20 mouse cellular contexts compared by ENCODE assay signal in the genomic region with DNA sequence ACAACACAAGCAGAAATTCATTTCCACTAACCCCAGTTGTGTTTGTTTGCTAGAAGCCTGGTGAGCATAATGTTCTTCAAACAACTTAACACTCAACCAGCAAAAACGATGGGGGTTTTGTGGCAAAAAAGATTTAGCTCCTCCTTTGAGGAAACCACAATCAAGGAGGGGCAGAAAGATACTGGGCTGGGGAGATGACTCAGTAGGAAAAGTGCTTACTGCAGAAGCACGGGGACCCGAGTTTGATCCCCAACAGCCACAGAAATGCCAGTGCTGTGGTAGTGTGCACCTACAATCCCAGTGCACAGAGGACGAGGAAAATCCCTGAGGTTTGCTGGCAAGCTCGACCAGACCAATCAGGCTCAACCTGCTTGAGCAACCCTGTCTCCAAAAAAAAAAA.
DNase-seq lines count a peak whose midpoint lies in the region; ATAC-seq and TF ChIP-seq lines count a peak whose summit lies in the region.
"Had no signal": no experiment of that assay in that cellular context is flagged by ENCODE, and none has a peak within 500 bp of the region (broad histone marks: within the 10 kb centered on the region; RNA-seq: fewer than 3 reads in every experiment).

No protein-coding gene starts in this region.

- no peak for TF ChIP-seq POLR2A in bone marrow macrophage, adult 2 months (IDR thresholded peaks at IDR 0.05; ENCODE audit: borderline replicate concordance, low read depth, low read length)

- H3K9me3 ChIP-seq in forebrain, embryonic 11.5 days (ENCODE audit: control insufficient read depth, low read length) = no peaks in the 10 kb centered on the region
- H3K9me3 ChIP-seq: forebrain, embryonic 12.5 days; heart, embryonic 12.5 days; stomach, embryonic 15.5 days had no signal

- H3K27me3 ChIP-seq in forebrain, embryonic 11.5 days (ENCODE audit: control insufficient read depth, insufficient read depth, low read length) = no peaks in the 10 kb centered on the region
- H3K27me3 ChIP-seq: forebrain, embryonic 12.5 days; stomach, embryonic 15.5 days had no signal

- DNase-seq in thymus, postnatal 14 days = peak; percentile 49
- DNase-seq in thymus, adult 18-20 months = no peak
- DNase-seq in frontal cortex, postnatal 14 days (ENCODE audit: low spot score in 2 of 2) = no peak
- DNase-seq in embryo, embryonic 11 days = no peak
- no peak for DNase-seq in forebrain, embryonic 11.5 days (ENCODE audit: low spot score)
- DNase-seq in gastrocnemius, adult 18-20 months (ENCODE audit: low spot score) = no peak
- DNase-seq: cerebellum, adult 9-11 months; gastrocnemius, postnatal 36 days; heart, postnatal 36 days; kidney, adult 8-10 months; kidney, postnatal 25 days; layer of hippocampus, adult 9-11 months; lung, postnatal 14 days; midbrain, embryonic 14.5 days; spleen, adult 18-20 months had no signal

- peak overlapping the region; percentile 11; the same call in 1 of the 2 replicates for H3K27ac ChIP-seq in bone marrow macrophage, adult 2 months (ENCODE audit: insufficient read depth, low read depth, low read length)
- H3K27ac ChIP-seq in forebrain, embryonic 11.5 days (ENCODE audit: low read depth, low read length) = no peak overlapping the region
- H3K27ac ChIP-seq: forebrain, embryonic 12.5 days; stomach, embryonic 15.5 days had no signal

- TF ChIP-seq CTCF in bone marrow macrophage, adult 2 months (IDR thresholded peaks at IDR 0.05; ENCODE audit: low read depth, low read length) = no peak

- peak; percentile 47 for ATAC-seq in megakaryocyte, adult 5-6 weeks (ENCODE audit: poor library complexity, severe bottlenecking)
- ATAC-seq in forebrain, embryonic 11.5 days (replicated peaks; ENCODE audit: low FRiP score) = no peak

- 82% methylated on average over 5 of the region's 5 CpGs for WGBS in forebrain, embryonic 11.5 days

- no peaks in the 10 kb centered on the region for H3K36me3 ChIP-seq in forebrain, embryonic 11.5 days (ENCODE audit: control insufficient read depth, insufficient read depth, low read length)
- H3K36me3 ChIP-seq: forebrain, embryonic 12.5 days; heart, embryonic 12.5 days; stomach, embryonic 15.5 days had no signal

- H3K4me1 ChIP-seq in bone marrow macrophage, adult 2 months (ENCODE audit: control insufficient read depth, insufficient read depth, low read length) = peaks cover 21% of the 10 kb centered on the region
- no peaks in the 10 kb centered on the region for H3K4me1 ChIP-seq in forebrain, embryonic 11.5 days (replicated peaks; ENCODE audit: control insufficient read depth, insufficient read depth, low read length)

- no peak overlapping the region for H3K9ac ChIP-seq in forebrain, embryonic 11.5 days (ENCODE audit: low read length)
- H3K9ac ChIP-seq: forebrain, embryonic 12.5 days; heart, embryonic 12.5 days; stomach, embryonic 15.5 days had no signal

- H3K4me2 ChIP-seq in forebrain, embryonic 11.5 days (ENCODE audit: low read depth, low read length, severe bottlenecking) = no peak overlapping the region
- H3K4me2 ChIP-seq: forebrain, embryonic 12.5 days; heart, embryonic 12.5 days; stomach, embryonic 15.5 days had no signal

- no peak overlapping the region for H3K4me3 ChIP-seq in bone marrow macrophage, adult 2 months (ENCODE audit: insufficient read depth, low read length)
- H3K4me3 ChIP-seq in forebrain, embryonic 11.5 days (ENCODE audit: low read depth, low read length) = no peak overlapping the region
- H3K4me3 ChIP-seq: forebrain, embryonic 12.5 days; heart, embryonic 12.5 days; stomach, embryonic 15.5 days had no signal
